Mouse (Mus musculus) kidney, postnatal 0 days (tissue): ENCODE measurements around the gene Zfp82. TPM values are rescaled to one million over a fixed set of nuclear protein-coding genes. Genes with fewer than 3 reads are reported as not detected.

Experiments
- ATAC-seq: fragments of 200-750 bp; cut with Nextera tagmentation; replicated peaks from 2 replicates; pipeline ENCODE4 v1.8.0; 2017; ENCODE audit warnings: low read depth, moderate number of reproducible peaks, moderate TSS enrichment, moderate library complexity; ENCODE audit not compliant: low FRiP score
- DNase-seq: peaks from one replicate; pipeline ENCODE4 v3.0.0-alpha.2; 2016; ENCODE audit warnings: low spot score
- H3K27ac ChIP-seq: fragments of 300-500 bp; sonication (generic); 2 replicates; pipeline ENCODE4 v1.5.1; 2014; ENCODE audit warnings: mild to moderate bottlenecking
- H3K27me3 ChIP-seq: fragments of 300-500 bp; sonication (generic); 2 replicates; pipeline ENCODE4 v1.6.1; 2014; ENCODE audit warnings: low read length, mixed read lengths; ENCODE audit not compliant: insufficient read depth
- H3K36me3 ChIP-seq: fragments of 300-500 bp; sonication (generic); 2 replicates; pipeline ENCODE4 v1.6.1; 2014; ENCODE audit warnings: low read length, mixed read lengths; ENCODE audit not compliant: insufficient read depth
- H3K4me1 ChIP-seq: fragments of 300-500 bp; sonication (generic); replicated peaks from 2 replicates; pipeline ENCODE4 v1.6.1; 2014; ENCODE audit warnings: antibody characterized with exemption, low read length, mixed read lengths; ENCODE audit not compliant: insufficient read depth
- H3K4me2 ChIP-seq: fragments of 300-500 bp; sonication (generic); 2 replicates; pipeline ENCODE4 v1.6.1; 2014; ENCODE audit warnings: mild to moderate bottlenecking, low read length, moderate library complexity, mixed read lengths
- H3K4me3 ChIP-seq: fragments of 300-500 bp; sonication (generic); replicated peaks from 2 replicates; pipeline ENCODE4 v1.5.1; 2014; ENCODE audit warnings: low read depth, low read length
- H3K9ac ChIP-seq: fragments of 300-500 bp; sonication (generic); 2 replicates; pipeline ENCODE4 v1.6.1; 2014; ENCODE audit warnings: low read depth, low read length
- H3K9me3 ChIP-seq: fragments of 300-500 bp; sonication (generic); replicated peaks from 2 replicates; pipeline ENCODE4 v1.6.1; 2016; ENCODE audit warnings: low read length, inconsistent platforms, mixed read lengths
- CTCF ChIP-seq: IDR thresholded peaks from 2 replicates; pipeline ENCODE4 v1.5.1; 2016; ENCODE audit warnings: antibody characterized with exemption, low read depth, mild to moderate bottlenecking, moderate library complexity
- WGBS: fragments of 180-500 bp; shearing (Covaris S2); extraction: QIAGEN DNeasy Blood & Tissue Kit; methylation state at CpG from one replicate; pipeline ENCODE4 v1.1.7; 2014; 5-methylcytosine and 5-hydroxymethylcytosine counted together
- polyA plus RNA-seq: library from polyadenylated mRNA; unstranded; fragments of >200 nt; fragmentation: Nextera tagmentation; extraction: Ambion mirVana; gene quantifications from 2 replicates; pipeline ENCODE4 v1.2.1, GENCODE M21; 2015

Zfp82 gene
- polyA plus RNA-seq, 1 experiment from 2014 or later = 3.7 TPM

GRCm38 (mm10) chr7:30028572-30028971, 44.1 kb downstream of the Zfp82 start:
- Histone ChIP-seq H3K4me1 (no peaks in the 10 kb centered on the region), H3K9me3 (no peaks in the 10 kb centered on the region), H3K9ac (no peak overlapping the region), H3K36me3 (peaks cover 20% of the 10 kb centered on the region; the same call in 1 of the 2 replicates), H3K4me3 (no peak overlapping the region), H3K27ac (no peak overlapping the region), H3K27me3 (no peaks in the 10 kb centered on the region), H3K4me2 (no peak overlapping the region)
- ATAC-seq (no peak), DNase-seq (no peak)
- WGBS = 88% methylated on average over 3 of the region's 3 CpGs
- TF ChIP-seq CTCF = no peak

GRCm38 (mm10) chr7:30027331-30027730, 45.4 kb downstream of the Zfp82 start:
- Histone ChIP-seq H3K4me2 (no peak overlapping the region), H3K9ac (no peak overlapping the region), H3K9me3 (no peaks in the 10 kb centered on the region), H3K4me1 (no peaks in the 10 kb centered on the region), H3K4me3 (no peak overlapping the region), H3K27ac (no peak overlapping the region), H3K27me3 (no peaks in the 10 kb centered on the region), H3K36me3 (peaks cover 32% of the 10 kb centered on the region)
- WGBS = 61% methylated on average over 4 of the region's 4 CpGs
- no peak for ATAC-seq
- no peak for DNase-seq
- no peak for TF ChIP-seq CTCF

GRCm38 (mm10) chr7:30025358-30025757, 47.3 kb downstream of the Zfp82 start:
- Histone ChIP-seq H3K4me1 (no peaks in the 10 kb centered on the region), H3K36me3 (peaks cover 42% of the 10 kb centered on the region), H3K9me3 (no peaks in the 10 kb centered on the region), H3K4me3 (no peak overlapping the region), H3K27me3 (no peaks in the 10 kb centered on the region), H3K4me2 (no peak overlapping the region), H3K27ac (no peak overlapping the region), H3K9ac (no peak overlapping the region)
- peak; percentile 46 for DNase-seq
- TF ChIP-seq CTCF = peak; percentile 59
- 68% methylated on average over 5 of the region's 5 CpGs for WGBS
- 0 out of 2 replicates have a peak, but pooled peaks have one; percentile 25 for ATAC-seq

GRCm38 (mm10) chr7:30023800-30024199, 48.9 kb downstream of the Zfp82 start:
- Histone ChIP-seq H3K9ac (no peak overlapping the region), H3K4me3 (no peak overlapping the region), H3K36me3 (peaks cover 50% of the 10 kb centered on the region), H3K27me3 (no peaks in the 10 kb centered on the region), H3K4me2 (no peak overlapping the region), H3K4me1 (no peaks in the 10 kb centered on the region), H3K9me3 (no peaks in the 10 kb centered on the region), H3K27ac (no peak overlapping the region)
- no peak for TF ChIP-seq CTCF
- ATAC-seq (no peak), DNase-seq (no peak)
- WGBS = 84% methylated on average over 8 of the region's 8 CpGs

GRCm38 (mm10) chr7:30023324-30023723, 49.4 kb downstream of the Zfp82 start:
- H3K9me3 ChIP-seq = no peaks in the 10 kb centered on the region
- no peak overlapping the region for H3K4me3 ChIP-seq
- H3K27me3 ChIP-seq = no peaks in the 10 kb centered on the region
- H3K9ac ChIP-seq = no peak overlapping the region
- no peak for DNase-seq
- H3K27ac ChIP-seq = no peak overlapping the region
- H3K4me1 ChIP-seq = no peaks in the 10 kb centered on the region
- peaks cover 55% of the 10 kb centered on the region for H3K36me3 ChIP-seq
- no peak for TF ChIP-seq CTCF
- ATAC-seq = no peak
- H3K4me2 ChIP-seq = no peak overlapping the region
- WGBS = 95% methylated on average over 9 of the region's 9 CpGs

GRCm38 (mm10) chr7:30019543-30019942, 53.2 kb downstream of the Zfp82 start:
- Histone ChIP-seq H3K4me2 (no peak overlapping the region), H3K27me3 (no peaks in the 10 kb centered on the region), H3K4me1 (no peaks in the 10 kb centered on the region), H3K27ac (no peak overlapping the region), H3K36me3 (peaks cover 68% of the 10 kb centered on the region), H3K9ac (no peak overlapping the region), H3K9me3 (no peaks in the 10 kb centered on the region), H3K4me3 (no peak overlapping the region)
- DNase-seq (no peak), ATAC-seq (no peak)
- TF ChIP-seq CTCF = no peak
- 86% methylated on average over 2 of the region's 2 CpGs for WGBS

- Histone ChIP-seq H3K9ac (no peak overlapping the region), H3K4me1 (no peaks in the 10 kb centered on the region), H3K9me3 (no peaks in the 10 kb centered on the region), H3K27me3 (no peaks in the 10 kb centered on the region), H3K4me2 (no peak overlapping the region), H3K36me3 (peaks cover 50% of the 10 kb centered on the region), H3K27ac (no peak overlapping the region), H3K4me3 (no peak overlapping the region)
- 84% methylated on average over 6 of the region's 6 CpGs for WGBS
- no peak for TF ChIP-seq CTCF
- no peak for ATAC-seq
- no peak for DNase-seq
These were observed 55.5 kb downstream of the Zfp82 start for GRCm38 (mm10) chr7:30017226-30017625.
